Mouse (Mus musculus): ENCODE measurements at regions not wholly inside any gene's neighbourhood (a gene's known extent, or its start where the extent isn't known, plus 50 kb on each side); places are given as distances from the start of the nearest gene placed in this dataset.

DNA sequence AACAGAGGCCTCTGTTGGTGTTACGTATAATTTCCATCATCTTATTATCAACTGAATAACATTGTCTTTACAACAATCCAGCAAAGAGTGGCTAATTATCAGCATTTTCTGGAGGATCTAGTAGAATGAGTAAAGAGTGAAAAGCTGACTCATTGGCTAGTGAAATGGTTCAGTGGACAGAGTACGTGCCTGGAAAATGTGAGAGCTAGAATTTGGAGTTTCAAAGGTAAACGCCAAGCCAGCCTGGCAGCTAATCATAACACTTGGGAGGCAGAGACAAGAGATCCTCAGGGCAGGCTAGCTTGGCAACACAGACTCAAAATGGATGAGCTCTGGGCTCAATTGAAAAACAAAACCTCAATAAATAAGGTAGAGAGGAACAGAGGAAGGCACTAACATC lies 2628.0 kb upstream of the Gm7489 start:
- DNase-seq (ENCODE audit: low read depth), result no peak

DNA sequence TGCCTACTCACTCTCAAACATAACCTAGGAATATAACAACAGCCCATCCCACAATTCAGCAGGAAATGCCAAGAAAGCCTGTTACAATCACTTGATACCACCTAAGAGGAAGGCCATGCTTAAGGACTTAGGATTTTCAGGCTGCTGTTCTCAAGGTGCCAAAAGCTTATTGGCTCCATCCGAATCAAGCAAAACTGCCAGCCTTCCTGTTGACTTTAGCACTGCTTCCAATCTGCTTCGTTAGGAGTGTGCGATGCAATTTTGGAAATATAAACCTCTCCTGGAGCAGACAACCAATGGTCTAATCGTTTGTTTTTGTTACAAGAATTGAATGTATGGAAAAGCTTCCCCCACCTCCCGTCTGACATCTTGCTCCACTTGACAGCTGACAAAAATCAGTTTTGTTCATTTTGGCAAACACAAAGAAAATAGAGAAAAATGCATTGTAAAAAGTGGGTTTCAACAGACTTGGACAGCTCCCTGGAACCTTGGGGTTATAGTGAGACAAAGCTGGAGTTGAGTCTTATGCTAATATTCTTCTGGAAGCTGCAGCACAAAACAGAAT lies 2620.0 kb upstream of the Gm7489 start:
- DNase-seq (ENCODE audit: low read depth), result no peak

DNA sequence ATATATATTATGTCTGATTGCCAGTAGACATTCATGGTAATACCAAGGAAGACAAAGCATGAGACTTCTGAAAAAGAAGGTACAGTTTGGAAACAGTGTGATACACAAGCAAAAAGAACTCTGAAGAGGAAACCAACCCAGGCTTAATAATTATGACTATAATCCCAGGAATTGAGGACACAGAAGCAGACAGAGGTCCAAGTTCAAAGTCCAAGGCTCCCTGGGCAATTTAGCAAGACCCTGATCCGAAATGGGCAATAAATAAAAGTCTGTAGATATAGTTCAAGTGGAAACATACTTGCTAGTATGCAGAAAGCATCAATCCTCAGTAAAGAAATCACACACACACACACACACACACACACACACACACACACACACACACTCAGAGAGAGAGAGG lies 2618.7 kb upstream of the Gm7489 start:
- DNase-seq (ENCODE audit: low read depth), result no peak

DNA sequence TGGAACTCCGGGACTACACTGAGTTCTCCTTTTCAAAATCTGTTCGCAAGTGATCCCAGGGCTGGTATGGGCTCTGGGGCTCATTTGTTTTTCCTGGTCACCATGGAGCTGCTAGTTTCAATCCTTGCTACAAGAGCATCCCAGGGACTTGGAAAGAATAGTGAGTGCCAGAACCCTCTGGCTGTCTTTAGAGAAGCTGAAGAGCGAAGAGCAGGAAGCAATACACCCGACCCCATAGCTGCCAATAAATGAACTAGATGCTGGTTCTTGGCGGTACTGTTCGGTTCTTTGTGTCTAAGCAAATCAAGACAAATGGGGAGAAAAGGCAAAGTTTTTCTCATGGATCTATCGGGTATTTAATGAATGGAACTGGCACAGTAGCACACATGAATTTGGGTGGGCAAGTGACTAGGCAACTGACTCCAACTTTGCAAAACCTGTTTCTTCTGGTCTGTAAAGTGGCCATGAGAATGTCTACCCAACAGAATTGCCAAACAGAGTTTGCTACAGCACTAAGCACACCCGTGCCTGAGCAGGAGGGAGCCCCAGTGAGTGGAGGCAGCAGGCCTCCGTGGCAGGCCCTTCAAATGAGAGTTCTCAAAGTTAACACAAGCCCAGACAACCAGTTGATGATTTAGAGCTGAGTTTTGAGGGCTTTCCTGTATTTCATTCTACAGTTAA lies 2612.9 kb upstream of the Gm7489 start:
- no peak for DNase-seq (ENCODE audit: low read depth)

DNA sequence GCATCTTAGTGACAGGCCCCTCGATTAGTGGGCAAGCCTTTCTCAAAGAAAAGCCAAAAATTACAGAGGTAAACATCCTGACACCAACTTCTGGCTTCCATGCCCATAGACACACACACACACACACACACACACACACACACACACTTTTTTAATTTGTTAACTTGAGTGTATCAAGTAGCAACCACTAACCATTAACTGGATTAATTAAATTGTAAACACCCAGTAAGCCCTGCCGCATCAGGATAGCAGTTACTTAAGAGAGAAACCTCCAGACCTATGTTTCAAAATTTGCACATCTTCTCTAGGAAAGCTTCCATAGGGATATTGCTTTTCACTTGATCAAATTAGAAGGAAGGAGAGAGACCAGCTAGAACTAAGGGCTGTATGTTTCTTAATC lies 2599.4 kb upstream of the Gm7489 start:
- no peak for DNase-seq (ENCODE audit: low read depth)

DNA sequence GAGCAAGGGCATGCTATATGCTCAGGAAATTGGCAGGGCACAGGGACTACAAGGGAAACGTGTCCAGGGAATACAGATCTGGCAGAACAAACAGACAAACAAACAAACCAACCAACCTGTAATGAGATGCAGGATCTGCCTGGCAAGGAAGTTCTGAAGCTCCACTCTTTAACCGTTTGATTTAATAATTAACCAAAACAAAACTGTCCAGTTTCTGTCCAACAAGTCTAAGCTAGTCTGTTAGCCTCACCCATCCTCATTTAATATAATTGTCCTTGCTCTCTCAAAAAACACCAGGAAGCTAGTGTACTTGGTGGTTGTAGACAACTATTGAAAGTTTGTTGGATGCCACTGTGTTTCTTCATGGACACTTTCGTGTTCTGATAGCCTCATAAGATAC lies 2598.4 kb upstream of the Gm7489 start:
- no peak for DNase-seq (ENCODE audit: low read depth)

DNA sequence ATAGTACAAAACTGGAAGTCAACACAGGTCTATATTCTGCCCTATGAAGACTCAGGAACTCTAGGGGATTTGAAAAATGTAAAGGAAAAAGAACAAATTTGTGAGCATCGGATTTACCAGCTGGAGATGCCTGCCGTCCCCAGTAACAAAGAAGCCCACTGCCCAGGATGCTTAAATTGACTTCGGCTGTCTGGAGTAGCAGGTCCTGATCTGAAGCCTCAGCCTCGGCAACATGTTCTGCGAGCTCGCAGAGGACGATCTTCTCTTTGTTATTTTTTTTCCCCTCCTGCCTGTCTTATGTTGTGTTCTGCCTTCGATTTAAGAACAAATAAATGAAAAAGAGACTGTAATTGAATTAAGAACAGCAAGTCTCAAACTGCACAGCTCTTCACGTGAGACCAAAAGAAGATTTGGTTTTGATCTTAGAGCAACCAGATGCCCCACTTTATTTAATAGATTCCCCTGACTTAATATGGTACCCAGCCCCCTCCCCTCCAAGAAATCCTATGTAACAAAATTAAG lies 2595.7 kb upstream of the Gm7489 start:
- DNase-seq (ENCODE audit: low read depth), result no peak

DNA sequence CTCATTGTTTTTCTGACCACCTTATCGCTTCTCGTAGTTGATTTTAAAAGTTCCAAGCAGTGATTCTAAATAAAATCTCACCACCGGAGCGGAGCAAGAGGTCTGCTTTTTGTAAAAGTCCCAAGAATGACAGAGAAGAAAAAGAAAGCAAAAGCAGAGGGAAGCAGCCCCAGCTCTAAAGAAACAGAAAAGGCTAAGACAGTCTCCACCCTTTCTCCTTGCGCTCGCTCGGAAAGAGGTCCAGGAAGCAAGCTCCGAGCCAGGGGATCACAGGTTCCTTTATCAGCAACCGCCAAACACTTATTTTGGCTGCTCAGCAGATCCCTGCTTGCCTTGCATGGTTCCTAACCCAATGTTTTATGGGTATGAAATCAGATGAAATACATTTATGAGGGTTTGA lies 2594.8 kb upstream of the Gm7489 start:
- no peak for DNase-seq (ENCODE audit: low read depth)

DNA sequence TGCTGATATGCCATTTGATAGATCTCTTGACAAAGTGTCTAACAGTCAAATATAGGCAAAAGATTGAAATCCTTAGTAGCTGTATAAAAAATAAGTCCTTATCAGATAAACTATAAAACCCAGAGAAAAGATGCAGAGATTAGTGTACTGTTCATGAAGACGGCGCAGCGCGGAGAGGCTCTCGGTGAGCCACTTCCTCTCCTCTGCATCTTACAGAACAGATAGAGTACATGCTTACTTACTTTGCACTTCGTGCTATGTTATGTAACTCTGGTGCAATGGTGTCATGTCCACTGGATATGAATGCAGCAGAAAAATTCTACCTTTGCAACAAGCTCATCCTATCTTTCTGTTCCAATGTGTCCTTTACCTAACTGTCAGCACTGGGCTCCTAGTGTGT lies 2593.5 kb upstream of the Gm7489 start:
- no peak for DNase-seq (ENCODE audit: low read depth)

DNA sequence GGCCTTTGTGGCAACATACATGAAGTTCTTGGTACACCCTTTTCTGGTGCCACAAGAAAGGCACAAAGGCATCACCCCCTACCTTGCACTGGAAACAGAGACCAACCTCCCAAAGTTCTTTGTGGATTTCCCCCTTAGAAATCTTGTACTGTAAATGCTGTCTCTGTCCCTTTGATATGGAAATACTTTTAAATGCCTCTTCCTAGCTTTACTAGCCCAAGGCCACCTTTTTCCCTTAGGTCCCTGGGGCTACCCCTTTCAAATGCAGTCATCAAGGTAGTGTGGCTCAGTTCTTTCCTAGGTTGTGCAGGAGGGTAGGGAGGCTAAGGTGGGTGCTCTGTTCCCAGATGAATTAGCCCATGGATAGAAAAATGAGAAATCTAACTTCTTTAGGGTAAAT lies 2587.9 kb upstream of the Gm7489 start:
- DNase-seq (ENCODE audit: low read depth), result no peak

DNA sequence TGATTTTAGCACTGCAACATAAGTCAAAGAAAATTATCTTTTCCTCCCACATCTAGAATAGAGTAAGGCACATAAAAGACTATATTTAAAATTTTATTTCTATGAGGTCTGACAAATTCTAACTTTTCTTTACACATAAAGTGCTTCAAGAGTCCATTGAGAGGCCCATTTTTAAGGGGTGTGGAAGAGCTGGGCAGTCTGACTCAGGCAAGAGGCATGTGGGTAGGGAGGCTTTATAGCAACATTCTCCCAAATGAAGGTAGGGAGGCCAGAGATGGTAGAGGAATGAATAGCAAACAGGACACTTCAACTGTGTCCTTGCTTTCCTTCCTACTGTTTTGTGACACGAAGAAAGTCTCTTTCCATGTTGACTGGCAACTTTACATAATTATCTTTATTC lies 2566.6 kb upstream of the Gm7489 start:
- DNase-seq (ENCODE audit: low read depth), result no peak

DNA sequence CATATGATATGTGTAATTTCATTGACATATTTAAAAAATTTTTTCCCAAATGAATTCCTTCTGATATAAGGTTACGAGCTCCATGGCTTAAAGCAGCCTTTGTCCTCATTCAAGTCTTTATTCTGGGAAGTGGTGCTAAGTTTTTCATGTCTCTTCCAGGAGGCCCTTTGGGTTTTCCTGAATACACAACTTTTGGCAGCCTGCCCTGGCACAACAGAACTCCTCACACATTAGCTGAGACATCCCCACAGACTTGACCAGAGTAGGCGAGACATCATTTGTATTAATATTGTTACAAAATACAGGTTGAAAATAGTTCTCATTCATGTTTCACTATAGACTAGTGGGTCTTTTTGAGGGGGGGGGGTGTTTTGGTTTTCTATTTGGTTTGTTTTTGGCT lies 2565.9 kb upstream of the Gm7489 start:
- DNase-seq (ENCODE audit: low read depth), result no peak

DNA sequence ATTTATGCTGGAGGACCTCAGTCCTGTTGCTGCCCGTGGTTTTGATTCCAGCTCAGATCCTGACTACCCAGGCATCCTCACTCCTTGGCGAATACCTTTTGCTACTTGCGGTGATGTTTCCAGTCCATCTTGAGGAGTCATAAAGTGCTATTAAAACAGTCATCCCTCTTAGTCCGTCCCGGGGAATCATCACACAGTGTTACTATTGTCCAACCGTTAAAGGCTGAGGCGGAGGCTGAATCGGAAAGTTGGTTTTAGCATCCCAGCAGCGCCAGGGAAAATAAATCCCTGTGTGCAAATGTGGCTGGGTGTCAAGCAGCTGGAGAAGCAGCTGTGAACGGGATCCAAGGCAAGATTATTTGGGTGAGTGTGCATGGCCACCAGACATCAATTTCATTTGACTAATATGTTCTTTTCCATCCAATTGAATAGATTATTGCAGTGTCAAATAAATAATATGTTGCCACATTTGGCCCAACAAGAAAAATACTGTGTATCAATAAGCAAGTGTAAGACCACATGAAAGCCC lies 2564.3 kb upstream of the Gm7489 start:
- DNase-seq (ENCODE audit: low read depth), result no peak

DNA sequence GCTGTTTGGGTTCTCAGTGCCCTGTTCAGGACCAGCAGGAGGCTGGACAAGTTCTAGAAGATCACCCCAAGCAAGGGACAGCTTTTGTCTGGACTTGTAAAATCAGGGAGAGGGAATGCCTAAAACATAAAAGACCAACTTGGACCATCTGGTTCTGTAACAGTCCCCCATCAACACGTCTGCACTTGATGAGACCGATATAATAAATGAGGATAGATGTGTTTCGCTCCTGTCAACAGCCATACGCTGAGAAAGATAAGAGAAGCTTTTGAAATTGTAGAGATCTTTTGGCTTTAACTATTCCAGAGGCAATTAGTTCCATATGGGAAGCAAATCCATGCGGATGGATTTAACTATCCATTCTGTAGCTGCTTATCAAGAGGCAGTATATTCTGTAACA lies 2561.4 kb upstream of the Gm7489 start:
- no peak for DNase-seq (ENCODE audit: low read depth)

DNA sequence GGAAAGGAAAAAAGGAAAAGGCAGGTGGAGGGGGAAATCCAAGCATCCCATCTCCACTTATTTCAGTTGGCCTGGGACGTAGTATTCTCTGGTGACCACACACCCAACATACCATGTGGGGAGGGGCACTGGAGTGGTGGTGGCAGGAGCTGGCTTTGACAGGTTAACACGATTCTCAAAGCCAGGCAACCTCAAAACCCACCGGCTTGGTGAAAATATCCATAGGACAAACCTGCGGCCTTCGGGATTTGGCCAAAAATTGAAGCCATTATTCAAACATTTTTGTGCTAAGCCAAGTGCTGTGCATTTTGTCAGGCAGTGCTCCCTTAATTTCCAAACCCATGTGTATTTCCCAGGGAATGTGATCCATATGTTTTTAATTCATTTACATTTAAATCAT lies 2560.5 kb upstream of the Gm7489 start:
- no peak for DNase-seq (ENCODE audit: low read depth)

DNA sequence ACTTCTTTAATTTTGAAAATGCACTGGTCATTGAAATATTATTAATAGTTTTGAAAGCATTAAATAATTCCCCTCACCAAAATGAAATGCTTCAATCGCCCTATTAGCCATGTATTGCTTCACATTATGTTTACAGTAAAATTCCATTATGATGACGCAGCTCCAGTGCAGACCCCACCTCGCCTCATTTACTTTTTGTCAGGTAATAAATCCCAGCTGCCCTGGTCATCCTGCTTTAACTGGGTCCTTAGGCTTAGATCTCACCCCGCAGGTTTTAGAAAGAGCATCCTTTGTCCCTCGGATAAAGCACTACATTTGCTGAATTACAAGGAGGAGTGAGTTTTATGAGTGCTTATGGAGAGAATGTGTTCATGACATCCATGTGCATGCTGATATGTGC lies 2557.0 kb upstream of the Gm7489 start:
- no peak for DNase-seq (ENCODE audit: low read depth)

DNA sequence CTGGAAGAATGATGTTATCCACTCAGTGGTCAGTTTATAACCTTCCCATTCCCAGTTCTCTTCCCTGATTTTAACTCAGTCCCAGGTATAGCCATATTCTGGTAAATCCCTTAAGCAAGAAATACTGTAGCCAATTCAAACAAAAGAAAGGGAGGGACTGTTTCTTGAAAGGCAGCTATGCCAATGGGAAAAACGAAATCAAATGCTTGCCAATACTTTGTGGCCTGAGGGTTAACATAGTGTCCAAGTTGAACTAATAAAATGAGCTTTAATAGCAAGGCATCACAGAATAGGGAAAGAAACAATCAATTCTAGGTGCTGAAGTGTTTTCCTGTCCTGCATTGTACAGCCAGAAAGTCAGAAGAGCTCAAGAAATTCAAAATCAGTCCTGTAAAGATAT lies 2548.3 kb upstream of the Gm7489 start:
- DNase-seq (ENCODE audit: low read depth), result no peak

DNA sequence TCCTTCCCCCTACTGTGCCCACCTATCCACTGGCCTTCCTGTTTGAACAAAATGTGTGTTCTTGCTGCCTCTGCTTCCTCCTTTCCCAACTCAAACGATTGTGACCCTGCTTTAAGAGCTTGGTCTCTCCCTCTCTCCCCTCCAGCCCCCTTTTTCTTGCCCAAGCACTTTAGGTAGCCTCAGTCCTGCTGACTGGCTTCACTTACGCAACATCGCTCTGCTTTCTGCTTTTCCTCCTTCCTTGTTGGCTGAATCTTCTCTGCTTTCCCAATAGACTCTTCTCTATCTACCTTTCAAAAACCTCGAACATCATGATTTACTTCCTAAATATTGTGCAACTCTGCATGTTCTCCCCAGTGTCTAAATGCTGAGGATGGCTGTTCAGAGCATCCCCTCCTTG lies 2538.4 kb upstream of the Gm7489 start:
- DNase-seq (ENCODE audit: low read depth), result no peak

DNA sequence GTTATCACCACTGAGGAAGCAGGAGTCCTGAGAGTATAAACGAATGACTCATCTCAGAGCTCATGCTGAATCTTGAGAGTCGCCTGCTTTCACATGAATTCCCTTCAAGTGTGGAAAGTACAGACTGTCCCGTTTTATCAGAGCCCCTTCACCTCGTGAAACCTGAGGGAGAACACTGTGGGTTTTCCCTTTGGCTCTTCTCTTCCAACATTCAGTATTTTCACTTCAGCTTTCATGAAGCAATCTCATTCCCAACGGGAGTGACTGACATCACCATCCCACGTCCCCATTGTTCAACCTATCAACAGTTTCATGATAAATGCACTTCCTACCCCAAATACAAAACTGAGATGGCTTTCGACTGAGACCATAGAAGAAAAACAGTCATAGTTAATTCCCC lies 2521.3 kb upstream of the Gm7489 start:
- DNase-seq (ENCODE audit: low read depth), result no peak

DNA sequence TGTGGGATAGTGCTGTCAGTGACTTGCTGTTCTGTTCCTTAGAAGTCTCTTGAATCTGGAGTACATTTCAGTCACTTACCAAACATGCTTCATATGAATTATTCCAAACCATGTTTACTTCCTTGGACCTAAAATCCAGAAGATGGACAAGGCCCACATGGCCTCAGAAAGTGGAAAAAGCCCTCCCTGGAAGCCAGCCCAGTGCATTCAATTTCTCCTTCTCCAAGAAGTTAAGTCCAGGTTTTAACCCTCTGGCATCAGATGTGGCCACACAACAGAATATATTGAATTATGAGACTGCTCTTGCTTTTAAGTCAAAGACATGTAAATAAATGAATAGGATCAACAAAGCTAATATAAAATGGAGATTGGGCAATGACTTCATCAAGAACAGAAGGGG lies 2513.5 kb upstream of the Gm7489 start:
- no peak for DNase-seq (ENCODE audit: low read depth)

DNA sequence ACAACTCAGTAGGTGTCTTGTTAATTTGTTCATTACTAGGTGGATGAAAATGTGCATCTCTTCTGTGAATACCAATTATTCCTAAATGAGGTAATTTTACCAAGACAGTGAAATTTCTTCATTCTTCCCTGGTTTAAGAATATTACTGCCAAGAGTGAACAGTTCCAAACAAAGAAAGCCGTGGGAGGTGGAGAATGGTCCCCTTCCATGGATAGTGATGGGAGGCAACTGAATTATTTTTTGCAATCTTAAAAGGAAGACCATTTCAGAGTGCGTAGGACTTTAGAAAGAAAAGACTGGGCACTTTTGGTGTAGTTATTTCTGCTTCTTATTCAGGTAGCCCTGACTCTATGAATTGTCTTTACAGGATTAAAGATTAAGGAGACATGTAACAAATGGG lies 2494.3 kb upstream of the Gm7489 start:
- no peak for DNase-seq (ENCODE audit: low read depth)

DNA sequence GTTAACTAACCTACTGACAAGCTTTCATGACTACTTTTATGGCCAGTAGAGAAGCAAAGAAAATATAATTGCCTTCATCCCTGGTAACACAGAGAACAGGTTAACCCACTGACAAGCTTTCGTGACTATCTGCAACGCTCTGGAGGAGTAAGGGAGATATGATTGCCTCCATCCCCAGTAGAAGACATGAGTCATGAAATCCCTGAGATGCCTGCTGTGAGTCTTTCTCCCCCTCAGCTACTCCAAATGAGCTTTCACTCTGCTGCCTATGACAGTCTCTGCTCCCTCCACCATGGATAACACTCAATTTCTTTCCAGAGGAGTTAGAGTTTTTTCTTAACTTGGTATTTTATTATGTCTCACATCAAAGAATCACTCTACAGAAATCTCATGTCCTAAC lies 2493.4 kb upstream of the Gm7489 start:
- DNase-seq (ENCODE audit: low read depth), result no peak

DNA sequence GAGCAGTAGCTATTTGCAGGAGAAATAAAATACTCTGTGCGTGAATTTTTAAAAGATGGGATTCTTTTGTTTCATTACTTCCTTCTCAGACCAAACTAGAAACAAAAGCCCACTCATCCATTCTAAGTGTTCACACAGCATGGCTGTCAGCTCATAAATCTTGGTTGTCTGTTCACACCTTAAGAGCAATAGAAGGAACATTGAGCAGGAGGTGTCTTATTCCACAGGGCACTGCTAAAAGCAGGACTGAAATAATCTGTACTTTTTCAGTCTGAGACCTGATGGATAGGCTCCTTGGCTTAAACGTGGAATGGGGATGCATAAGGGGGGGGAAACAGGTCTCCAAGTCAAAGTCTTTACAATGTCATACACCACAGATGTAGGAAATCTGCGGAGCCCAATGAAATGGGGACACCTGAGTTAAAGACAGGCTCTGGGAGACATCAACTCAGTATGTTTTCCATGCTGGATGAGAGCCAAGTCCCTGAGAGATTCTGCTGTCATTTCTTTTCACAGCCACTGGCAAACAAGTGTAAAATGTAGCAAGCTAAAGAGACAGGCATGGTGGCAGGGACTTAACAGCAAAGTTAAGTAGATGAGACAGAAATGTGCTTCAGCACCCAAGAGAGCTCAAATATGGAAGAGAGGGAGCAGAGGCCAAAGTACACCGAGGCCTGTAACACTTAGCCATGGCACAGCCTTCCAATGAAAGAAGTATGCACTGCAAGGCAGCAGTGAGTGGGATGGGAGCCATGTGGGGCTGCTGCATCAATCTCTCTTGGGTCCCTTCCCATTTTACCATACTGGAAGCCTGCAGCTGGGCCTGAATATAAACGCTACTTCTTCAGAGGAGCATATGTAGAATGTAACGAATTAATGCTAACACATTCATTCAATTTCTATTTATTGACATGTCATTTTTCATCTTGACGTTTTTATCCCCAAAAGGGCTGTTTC lies 2492.0 kb upstream of the Gm7489 start:
- no peak for DNase-seq (ENCODE audit: low read depth)
